Mouse (Mus musculus) forebrain, embryonic 11.5 days (tissue): ENCODE results near the gene Slc38a6. TPM values are rescaled to one million over a fixed set of nuclear protein-coding genes. Genes with fewer than 3 reads are reported as not detected.

Experiments
- ATAC-seq: fragments of 200-750 bp; cut with Nextera tagmentation; replicated peaks from 2 replicates; pipeline ENCODE4 v1.8.0; 2017; ENCODE audit warnings: moderate TSS enrichment; ENCODE audit not compliant: low FRiP score
- DNase-seq: peaks from one replicate; pipeline ENCODE4 v3.0.0-alpha.2; 2017; ENCODE audit warnings: low spot score
- H3K27ac ChIP-seq: fragments of 300-500 bp; sonication (generic); 2 replicates; pipeline ENCODE4 v1.5.1; 2014; ENCODE audit warnings: low read depth, low read length
- H3K27me3 ChIP-seq: fragments of 300-500 bp; sonication (generic); 2 replicates; pipeline ENCODE4 v1.6.1; 2014; ENCODE audit warnings: mild to moderate bottlenecking, low read length, mixed read lengths; ENCODE audit not compliant: control insufficient read depth, insufficient read depth
- H3K36me3 ChIP-seq: fragments of 300-500 bp; sonication (generic); 2 replicates; pipeline ENCODE4 v1.6.1; 2014; ENCODE audit warnings: mild to moderate bottlenecking, low read length, moderate library complexity, mixed read lengths; ENCODE audit not compliant: control insufficient read depth, insufficient read depth
- H3K4me1 ChIP-seq: fragments of 300-500 bp; sonication (generic); replicated peaks from 2 replicates; pipeline ENCODE4 v1.6.1; 2014; ENCODE audit warnings: low read length, mixed read lengths; ENCODE audit not compliant: control insufficient read depth, insufficient read depth
- H3K4me2 ChIP-seq: fragments of 300-500 bp; sonication (generic); 2 replicates; pipeline ENCODE4 v1.6.1; 2014; ENCODE audit warnings: low read depth, mild to moderate bottlenecking, low read length, moderate library complexity, mixed read lengths; ENCODE audit not compliant: severe bottlenecking
- H3K4me3 ChIP-seq: fragments of 300-500 bp; sonication (generic); 2 replicates; pipeline ENCODE4 v1.5.1; 2014; ENCODE audit warnings: low read depth, low read length
- H3K9ac ChIP-seq: fragments of 300-500 bp; sonication (generic); 2 replicates; pipeline ENCODE4 v1.6.1; 2014; ENCODE audit warnings: low read length
- H3K9me3 ChIP-seq: fragments of 300-500 bp; sonication (generic); 2 replicates; pipeline ENCODE4 v1.6.1; 2016; ENCODE audit warnings: low read length, mixed read lengths; ENCODE audit not compliant: control insufficient read depth
- WGBS: fragments of 180-500 bp; shearing (Covaris S2); extraction: QIAGEN DNeasy Blood & Tissue Kit; methylation state at CpG from one replicate; pipeline ENCODE4 v1.1.7; 2014; 5-methylcytosine and 5-hydroxymethylcytosine counted together
- polyA plus RNA-seq: library from polyadenylated mRNA; unstranded; fragments of >200 nt; fragmentation: Nextera tagmentation; extraction: Ambion mirVana; gene quantifications from 2 replicates; pipeline ENCODE4 v1.2.1, GENCODE M21; 2014

Slc38a6 gene
- polyA plus RNA-seq, result 7.0 and 9.7 TPM in 2 replicates

DNA sequence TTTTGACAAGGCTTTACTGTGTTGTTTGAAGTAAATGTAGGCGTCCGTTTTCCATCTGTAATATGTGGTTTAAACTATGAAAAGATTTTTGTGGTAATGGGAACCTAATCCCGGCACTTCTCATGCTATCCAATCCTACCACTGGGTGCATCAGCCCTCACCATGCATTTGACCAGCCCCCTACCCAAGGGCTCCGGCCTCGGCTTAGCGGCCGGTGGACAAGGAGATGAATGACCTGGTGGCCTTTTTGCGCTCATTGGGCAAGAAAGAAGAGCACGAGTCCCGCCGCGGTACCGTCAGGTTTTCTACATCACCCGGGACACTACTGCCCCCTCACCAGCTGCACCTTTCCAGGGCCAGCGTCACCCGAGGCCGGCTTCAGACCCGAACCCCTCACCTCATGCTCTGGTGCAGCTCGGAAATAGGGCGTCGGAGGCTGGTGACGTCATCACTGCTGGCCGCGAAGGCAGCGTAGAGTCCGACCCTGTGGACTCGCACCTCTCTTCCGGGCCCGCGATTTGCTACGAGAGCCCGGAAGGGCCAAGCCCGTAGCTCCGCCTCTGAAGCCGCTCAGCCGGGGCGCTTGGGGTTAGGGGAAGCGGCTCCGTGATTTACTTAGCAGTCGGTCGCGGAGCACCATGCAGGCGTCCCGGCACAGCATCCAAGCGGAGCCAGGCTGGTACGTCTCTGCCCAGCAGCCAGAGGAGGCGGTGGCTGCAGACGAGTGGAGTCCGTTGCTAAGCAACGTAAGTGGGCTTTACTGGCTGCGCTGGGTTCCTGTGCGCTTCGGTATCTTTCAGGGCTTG lies at the start of gene Slc38a6, which contains the start of gene Trmt5:
Slc38a6 (plus strand) TSS at position 493 of the 806 bp plus-strand sequence.
Trmt5 (minus strand) TSS at position 424 of the 806 bp plus-strand sequence.
- Histone ChIP-seq H3K9me3 (no peaks in the 10 kb centered on the region), H3K27me3 (no peaks in the 10 kb centered on the region), H3K36me3 (peaks cover 4% of the 10 kb centered on the region; the same call in 1 of the 2 replicates), H3K27ac (peak within 1 kb of the TSS; percentile 60), H3K4me2 (peak within 1 kb of the TSS; percentile 51), H3K9ac (peak within 1 kb of the TSS; percentile 74), H3K4me3 (peak within 1 kb of the TSS; percentile 65), H3K4me1 (peaks cover 2% of the 10 kb centered on the region; the same call in 1 of the 2 replicates)
- peak; percentile 97 for ATAC-seq
- WGBS, result under 1% methylated on average over 51 of the region's 53 CpGs
- DNase-seq, result peak; percentile 96

DNA sequence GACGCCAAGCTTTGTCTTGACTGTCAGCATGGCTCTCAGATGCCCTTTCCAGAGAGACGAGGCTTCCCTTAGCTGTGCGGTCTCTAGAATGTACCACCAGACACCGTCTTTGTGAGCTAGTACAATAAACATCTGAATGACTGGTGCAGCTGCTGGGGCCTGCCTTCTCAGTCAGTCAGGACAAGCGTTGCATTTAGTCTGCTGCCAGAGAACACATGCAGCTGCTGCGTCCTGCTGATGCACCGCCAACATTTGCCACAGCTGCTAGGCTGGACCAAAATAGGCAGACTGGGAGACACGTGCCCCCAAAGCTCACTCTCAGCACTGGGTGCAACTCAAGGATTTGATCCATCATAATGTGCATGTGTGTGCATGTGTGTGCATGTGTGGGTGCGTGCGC lies 44.6 kb upstream of the Slc38a6 start:
- Histone ChIP-seq H3K9ac (no peak overlapping the region), H3K36me3 (no peaks in the 10 kb centered on the region), H3K27ac (no peak overlapping the region), H3K4me2 (no peak overlapping the region), H3K9me3 (no peaks in the 10 kb centered on the region), H3K27me3 (no peaks in the 10 kb centered on the region), H3K4me3 (no peak overlapping the region), H3K4me1 (no peaks in the 10 kb centered on the region)
- WGBS, result 73% methylated on average over 10 of the region's 10 CpGs
- DNase-seq (no peak), ATAC-seq (no peak; the same call in 1 of the 2 replicates)

DNA sequence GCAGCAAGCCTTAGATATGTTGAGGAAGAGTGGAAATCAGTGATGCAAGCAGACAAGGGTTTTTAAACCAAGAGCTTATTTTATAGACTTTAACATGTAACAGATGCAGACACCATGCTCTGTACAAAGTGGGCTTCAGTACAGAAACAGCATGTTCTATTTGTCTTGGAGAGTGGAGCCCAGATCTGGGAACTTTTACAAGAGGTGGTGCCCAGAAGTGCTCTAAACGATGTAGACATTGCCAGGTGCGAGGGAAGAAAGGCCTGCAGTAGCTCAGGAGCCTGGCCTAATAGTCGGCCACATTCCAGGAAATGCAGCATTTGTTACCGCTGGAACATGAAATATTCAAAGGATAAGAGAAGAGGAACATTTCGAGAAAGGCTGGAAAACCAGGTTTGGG lies 40.9 kb upstream of the Slc38a6 start:
- Histone ChIP-seq H3K27ac (no peak overlapping the region), H3K9ac (no peak overlapping the region), H3K27me3 (no peaks in the 10 kb centered on the region), H3K36me3 (no peaks in the 10 kb centered on the region), H3K4me1 (no peaks in the 10 kb centered on the region), H3K4me3 (no peak overlapping the region), H3K9me3 (no peaks in the 10 kb centered on the region), H3K4me2 (no peak overlapping the region)
- DNase-seq, result no peak
- WGBS, result 84% methylated on average over 5 of the region's 5 CpGs
- no peak for ATAC-seq

DNA sequence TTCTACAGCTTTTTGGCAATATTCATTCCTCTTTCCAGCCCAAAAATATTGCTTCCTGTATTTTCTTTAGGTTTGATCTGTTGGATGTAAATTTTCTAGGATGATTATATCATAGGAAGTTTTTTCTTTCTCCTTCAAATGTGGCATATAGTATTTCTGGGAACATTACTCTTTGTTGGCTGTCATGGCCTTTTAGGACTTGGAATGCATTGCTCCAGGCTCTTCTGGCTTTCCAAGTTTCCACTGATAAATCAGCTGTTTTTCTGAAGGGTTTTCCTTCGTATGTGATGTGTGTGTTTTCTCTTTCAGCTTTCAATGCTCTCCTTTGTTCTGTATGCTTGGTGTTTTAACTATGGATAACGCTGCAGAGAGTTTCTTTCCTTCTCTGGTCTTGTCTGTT lies 31.6 kb upstream of the Slc38a6 start:
- no peaks in the 10 kb centered on the region for H3K4me1 ChIP-seq
- H3K27ac ChIP-seq, result no peak overlapping the region
- no peak overlapping the region for H3K4me2 ChIP-seq
- H3K27me3 ChIP-seq, result no peaks in the 10 kb centered on the region
- WGBS, result 66% methylated on average over 2 of the region's 2 CpGs
- H3K36me3 ChIP-seq, result no peaks in the 10 kb centered on the region
- no peak overlapping the region for H3K9ac ChIP-seq
- no peaks in the 10 kb centered on the region for H3K9me3 ChIP-seq
- no peak for DNase-seq
- ATAC-seq, result no peak
- no peak overlapping the region for H3K4me3 ChIP-seq

DNA sequence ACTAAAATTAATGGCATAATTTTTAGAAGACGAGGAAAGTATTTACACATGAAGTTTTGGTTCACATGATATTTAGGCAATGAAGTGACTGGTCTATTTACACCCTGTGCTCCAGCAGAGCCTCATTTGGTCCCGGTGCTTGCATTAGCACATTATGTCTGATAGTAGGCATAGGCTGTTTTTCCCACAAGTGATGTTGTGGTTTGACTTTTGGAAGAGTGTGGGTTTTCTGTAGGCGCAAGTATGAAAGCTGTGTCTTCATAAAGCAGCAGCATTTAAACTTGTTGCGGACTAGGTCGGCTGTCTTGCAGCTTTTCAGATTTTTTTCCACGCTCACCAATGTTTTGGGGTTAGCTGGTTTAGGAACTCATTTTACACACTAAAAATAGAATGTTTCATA lies 27.3 kb upstream of the Slc38a6 start:
- no peaks in the 10 kb centered on the region for H3K9me3 ChIP-seq

DNA sequence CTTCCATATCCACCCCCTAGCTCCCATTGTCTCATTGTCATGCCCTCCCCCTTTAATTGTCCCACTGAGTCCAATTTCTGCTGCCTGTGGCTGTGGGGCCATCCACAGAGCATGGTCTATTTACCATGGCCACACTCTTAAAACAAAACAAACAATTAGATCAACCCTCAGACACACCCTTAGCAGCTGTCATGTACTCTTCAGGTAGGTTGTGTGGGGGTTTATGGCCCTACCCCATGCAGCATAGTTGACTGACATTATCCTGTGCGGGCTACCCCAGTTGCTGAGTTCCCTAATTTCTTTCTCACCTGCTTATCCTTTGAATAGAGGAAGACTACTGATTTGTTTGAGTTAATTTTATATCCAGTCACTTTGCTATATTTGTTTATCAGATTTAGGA lies 26.2 kb upstream of the Slc38a6 start:
- Histone ChIP-seq H3K27ac (no peak overlapping the region), H3K27me3 (no peaks in the 10 kb centered on the region), H3K4me2 (no peak overlapping the region), H3K4me1 (no peaks in the 10 kb centered on the region), H3K9me3 (no peaks in the 10 kb centered on the region), H3K9ac (no peak overlapping the region), H3K36me3 (no peaks in the 10 kb centered on the region), H3K4me3 (no peak overlapping the region)
- DNase-seq (no peak), ATAC-seq (no peak)
- 97% methylated on average over 1 of the region's 1 CpGs for WGBS

More for the DNA sequence above, 27.3 kb upstream of the Slc38a6 start:
- no peaks in the 10 kb centered on the region for H3K36me3 ChIP-seq
- no peak for DNase-seq
- H3K4me2 ChIP-seq, result no peak overlapping the region
- H3K9ac ChIP-seq, result no peak overlapping the region
- 96% methylated on average over 6 of the region's 6 CpGs for WGBS
- H3K4me3 ChIP-seq, result no peak overlapping the region
- ATAC-seq, result no peak
- no peaks in the 10 kb centered on the region for H3K4me1 ChIP-seq
- no peaks in the 10 kb centered on the region for H3K27me3 ChIP-seq
- H3K27ac ChIP-seq, result no peak overlapping the region

DNA sequence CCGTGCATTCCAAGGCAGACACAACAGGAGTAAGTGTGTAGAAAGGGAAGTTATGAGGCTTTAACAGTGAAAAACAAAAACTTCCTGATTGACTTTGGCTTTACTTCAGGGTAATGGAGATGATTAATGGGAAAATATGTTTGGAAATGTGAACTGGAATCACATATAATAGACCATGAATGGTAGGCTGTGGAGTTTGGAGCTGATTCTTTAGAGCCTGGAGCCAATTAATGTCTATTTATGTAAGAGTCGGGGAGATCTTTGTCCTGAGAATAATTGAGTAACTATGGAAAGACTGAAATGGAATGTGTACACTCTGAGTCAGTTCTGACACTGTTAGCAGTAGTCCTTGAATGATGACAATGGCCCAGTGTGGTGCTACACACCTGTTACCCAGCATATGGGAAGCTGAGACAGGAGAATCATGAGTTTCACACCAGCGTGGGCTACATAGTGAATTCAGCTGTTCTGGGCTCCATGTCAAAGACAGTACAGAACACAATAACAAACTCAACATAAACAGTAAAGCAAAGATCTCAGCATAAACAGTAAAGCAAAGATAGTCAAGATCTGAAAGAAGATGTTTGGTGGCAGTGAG lies 21.1 kb upstream of the Slc38a6 start:
- DNase-seq (no peak), ATAC-seq (no peak)
- H3K4me3 ChIP-seq, result no peak overlapping the region
- H3K9ac ChIP-seq, result no peak overlapping the region
- H3K27ac ChIP-seq, result no peak overlapping the region
- no peaks in the 10 kb centered on the region for H3K36me3 ChIP-seq
- no peaks in the 10 kb centered on the region for H3K27me3 ChIP-seq
- H3K4me2 ChIP-seq, result no peak overlapping the region
- no peaks in the 10 kb centered on the region for H3K4me1 ChIP-seq
- H3K9me3 ChIP-seq, result no peaks in the 10 kb centered on the region
- WGBS, result 83% methylated on average over 3 of the region's 3 CpGs

DNA sequence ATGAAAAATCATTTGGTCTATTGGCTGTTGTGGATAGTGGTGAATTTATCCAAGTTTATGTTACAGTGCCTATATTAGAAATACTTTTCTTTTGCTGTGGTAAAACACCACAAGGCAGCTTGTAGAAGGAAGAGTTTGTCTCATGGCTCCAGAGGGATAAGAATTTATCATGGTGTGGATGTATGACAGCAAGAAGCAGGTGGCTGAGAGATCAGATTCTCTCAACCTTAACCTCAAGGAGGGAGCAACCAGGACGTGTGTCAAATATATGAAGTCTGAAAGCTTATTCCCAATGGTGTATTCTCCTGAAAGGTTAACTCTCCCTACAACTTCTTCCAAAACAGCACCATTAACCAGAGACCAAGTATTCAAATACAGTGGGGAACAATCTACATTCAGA lies 20.0 kb upstream of the Slc38a6 start:
- Histone ChIP-seq H3K4me1 (no peaks in the 10 kb centered on the region), H3K27ac (no peak overlapping the region), H3K9me3 (no peaks in the 10 kb centered on the region), H3K9ac (no peak overlapping the region), H3K36me3 (no peaks in the 10 kb centered on the region), H3K27me3 (no peaks in the 10 kb centered on the region), H3K4me2 (no peak overlapping the region), H3K4me3 (no peak overlapping the region)
- DNase-seq, result no peak
- 88% methylated on average over 1 of the region's 1 CpGs for WGBS
- ATAC-seq, result no peak
